Mouse (Mus musculus) olfactory bulb, adult 2 months (tissue): ENCODE measurements around the gene Sec61a2.

Source experiments
- CTCF ChIP-seq: fragments of 200-500 bp; IDR thresholded peaks from 2 replicates; pipeline ENCODE4 v1.5.1; 2012; ENCODE audit warnings: low read depth, mild to moderate bottlenecking, low read length, moderate library complexity; ENCODE audit not compliant: insufficient read depth
- POLR2A ChIP-seq: fragments of 200-500 bp; IDR thresholded peaks from 2 replicates; pipeline ENCODE4 v1.6.1; 2012; ENCODE audit warnings: mild to moderate bottlenecking, low read depth, low read length, moderate library complexity; ENCODE audit not compliant: insufficient read depth

DNA sequence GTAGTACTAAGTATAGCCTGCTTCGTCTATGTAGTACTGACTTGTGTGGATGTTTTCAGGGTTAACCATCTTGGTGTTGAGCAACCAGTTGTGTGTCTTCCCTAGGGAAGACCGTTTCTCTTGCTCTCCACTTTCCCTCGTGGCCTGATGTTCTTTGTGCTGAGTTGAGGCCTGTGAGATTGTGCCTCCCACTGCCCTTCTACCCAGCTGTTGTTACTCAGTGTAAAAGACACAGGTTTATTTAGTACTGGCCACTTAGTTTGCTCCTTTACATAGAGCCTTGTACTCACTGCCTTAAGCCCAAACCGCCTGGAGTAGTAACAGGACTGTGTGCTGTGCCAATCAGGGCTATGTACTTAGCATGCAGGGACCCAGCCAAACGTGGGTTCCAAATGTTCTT is 43.4 kb downstream of the Sec61a2 start:
- no peak for TF ChIP-seq POLR2A
- TF ChIP-seq CTCF: no peak
